Mouse (Mus musculus) brain, embryonic 14.5 days (tissue): Measurements from ENCODE around the gene Klk1b24. TPM values are rescaled to one million over a fixed set of nuclear protein-coding genes. Genes with fewer than 3 reads are reported as not detected.

Experiments used
- DNase-seq: peaks from one replicate; pipeline ENCODE4 v3.0.0-alpha.2; 2011; ENCODE audit warnings: low read depth
- CTCF ChIP-seq: fragments of 200-500 bp; IDR thresholded peaks from 2 replicates; pipeline ENCODE4 v1.5.1; 2012; ENCODE audit warnings: inconsistent platforms, mild to moderate bottlenecking, moderate library complexity, borderline replicate concordance; ENCODE audit not compliant: insufficient read depth, insufficient read length; ENCODE audit errors: extremely low read depth
- POLR2A ChIP-seq: fragments of 200-500 bp; IDR thresholded peaks from 2 replicates; pipeline ENCODE4 v1.6.1; 2012; ENCODE audit warnings: mild to moderate bottlenecking, inconsistent platforms, borderline replicate concordance; ENCODE audit not compliant: poor library complexity, insufficient read depth, insufficient read length, severe bottlenecking; ENCODE audit errors: extremely low read depth
- polyA plus RNA-seq: library from polyadenylated mRNA; depleted of rRNA; stranded (reverse); fragments of >200 nt; gene quantifications from 2 replicates; pipeline ENCODE4 v1.2.3, GENCODE M21; 2012; rRNA removed

Gene Klk1b24
- polyA plus RNA-seq, 1 experiment: not detected

DNA sequence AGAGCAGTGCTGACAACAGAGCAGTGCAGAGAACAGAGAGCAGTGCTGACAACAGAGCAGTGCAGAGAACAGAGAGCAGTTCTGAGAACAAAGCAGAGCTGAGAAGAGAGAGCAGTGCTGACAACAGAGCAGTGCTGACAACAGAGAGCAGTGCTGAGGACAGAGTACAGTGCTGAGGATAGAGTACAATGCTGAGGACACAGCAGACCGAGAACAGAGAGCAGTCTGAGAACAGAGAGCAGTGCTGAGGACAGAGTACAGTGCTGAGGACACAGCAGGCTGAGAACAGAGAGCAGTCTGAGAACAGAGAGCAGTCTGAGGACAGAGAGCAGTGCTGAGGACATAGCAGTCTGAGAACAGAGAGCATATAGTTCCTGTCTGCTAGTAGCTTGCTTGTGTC, 52.7 kb downstream of the Klk1b24 start:
- TF ChIP-seq POLR2A (no peak), CTCF (no peak)
- DNase-seq: no peak

DNA sequence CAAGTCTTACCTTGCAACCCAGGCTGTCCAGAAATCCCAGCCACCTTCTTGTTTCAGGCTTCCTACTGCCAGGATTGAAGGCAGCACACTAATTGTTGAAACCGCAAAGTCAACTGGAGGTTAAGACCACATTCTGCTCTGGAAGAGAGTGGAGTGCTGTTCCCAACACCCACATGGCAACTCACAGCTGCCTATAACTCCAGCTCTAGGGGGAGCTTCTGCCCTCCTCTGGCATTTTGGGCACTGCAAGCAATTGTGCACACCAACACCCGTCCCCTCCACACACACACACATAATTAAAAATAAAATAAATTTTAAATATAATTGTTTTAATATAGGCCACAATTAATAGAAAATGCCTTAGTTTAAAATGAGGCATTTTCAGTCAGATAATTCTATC, 53.1 kb downstream of the Klk1b24 start:
- DNase-seq: no peak
- TF ChIP-seq CTCF: no peak

Other genes starting within 250 kb of the Klk1b24 start
- not detected in 2 replicates for gene Klk1b8, start 237.6 kb upstream of the Klk1b24 start, polyA plus RNA-seq
- gene Klk1b1, start 221.5 kb upstream of the Klk1b24 start, polyA plus RNA-seq: not detected in 2 replicates
- gene Klk1b9, start 212.2 kb upstream of the Klk1b24 start, polyA plus RNA-seq: not detected in 2 replicates
- gene Klk1b11, start 192.4 kb upstream of the Klk1b24 start, polyA plus RNA-seq: not detected in 2 replicates
- not detected in 2 replicates for gene Klk1b26, start 176.1 kb upstream of the Klk1b24 start, polyA plus RNA-seq
- gene Klk1b27, start 135.9 kb upstream of the Klk1b24 start, polyA plus RNA-seq: 0.10 TPM in 2 replicates
- not detected in 2 replicates for gene Klk1b21, start 85.9 kb upstream of the Klk1b24 start, polyA plus RNA-seq
- not detected in 2 replicates for gene Klk1b22, start 75.6 kb upstream of the Klk1b24 start, polyA plus RNA-seq
- gene Klk1b16, start 51.5 kb upstream of the Klk1b24 start, polyA plus RNA-seq: not detected in 2 replicates
- not detected in 2 replicates for gene Klk1b3, start 10.0 kb downstream of the Klk1b24 start, polyA plus RNA-seq
- gene Klk1b4, start 19.2 kb downstream of the Klk1b24 start, polyA plus RNA-seq: not detected in 2 replicates
- gene Klk1b5, start 27.7 kb downstream of the Klk1b24 start, polyA plus RNA-seq: not detected in 2 replicates
- 0.16 TPM in 1 of 2 replicates, not detected in the other for gene Klk1, start 37.1 kb downstream of the Klk1b24 start, polyA plus RNA-seq
- gene Gm36864, start 47.9 kb downstream of the Klk1b24 start, polyA plus RNA-seq: not detected in 2 replicates
- 1.5 and 2.1 TPM in 2 replicates for gene 1700028J19Rik, start 58.5 kb downstream of the Klk1b24 start, polyA plus RNA-seq
- 270 and 344 TPM in 2 replicates for gene 2410002F23Rik, start 58.5 kb downstream of the Klk1b24 start, polyA plus RNA-seq
- not detected in 2 replicates for gene Acp4, start 69.1 kb downstream of the Klk1b24 start, polyA plus RNA-seq
- 1.0 and 1.2 TPM in 2 replicates for gene Gm15517, start 73.2 kb downstream of the Klk1b24 start, polyA plus RNA-seq
- 3.2 and 3.6 TPM in 2 replicates for gene Clec11a, start 118.7 kb downstream of the Klk1b24 start, polyA plus RNA-seq
- gene Shank1, start 122.0 kb downstream of the Klk1b24 start, polyA plus RNA-seq: 17.2 and 63.1 TPM in 2 replicates
- 35.5 and 41.6 TPM in 2 replicates for gene Syt3, start 195.9 kb downstream of the Klk1b24 start, polyA plus RNA-seq
- 3.0 and 4.1 TPM in 2 replicates for gene 1700008O03Rik, start 197.6 kb downstream of the Klk1b24 start, polyA plus RNA-seq
- gene Lrrc4b, start 240.8 kb downstream of the Klk1b24 start, polyA plus RNA-seq: 302 and 372 TPM in 2 replicates